Mouse (Mus musculus): ENCODE measurements around the gene Tbr1. TPM values are rescaled to one million over a fixed set of nuclear protein-coding genes. Genes with fewer than 3 reads are reported as not detected.

Tbr1 gene
- 100 to 1,000 TPM; 110 to 113 TPM for total RNA-seq (2021)
- long read RNA-seq, experiment 1, transcript Tbr1-201 (6 exons, 3,977 nt), result major isoform, 72 of 95 reads
- long read RNA-seq, experiment 1, partial matches to known transcripts, result 12 of 95 reads
- long read RNA-seq, experiment 1, other reads (novel, unspliced or antisense), result 9 of 95 reads
- long read RNA-seq, experiment 2, transcript Tbr1-201 (6 exons, 3,977 nt), result major isoform, 70 of 97 reads
- long read RNA-seq, experiment 2, partial matches to known transcripts, result 24 of 97 reads
- long read RNA-seq, experiment 2, other reads (novel, unspliced or antisense), result 2 of 97 reads

GRCm38 (mm10) chr2:61802656-61803251 is at the start of gene Tbr1:
TSS of gene Tbr1 (plus strand) at chr2:61802930.
- DNase-seq (ENCODE audit: low spot score in 2 of 2), result no peak
- intact Hi-C loops (cut with DNase I), result no loop called here

- no peak for DNase-seq (ENCODE audit: low spot score in 2 of 2)
- intact Hi-C loops (cut with DNase I), result no loop called here
Observed at GRCm38 (mm10) chr2:61754989-61755388, 47.7 kb upstream of the Tbr1 start.

- no peak for DNase-seq (ENCODE audit: low spot score in 2 of 2)
Observed at GRCm38 (mm10) chr2:61759234-61759855, 43.4 kb upstream of the Tbr1 start.

GRCm38 (mm10) chr2:61760044-61760443 is 42.7 kb upstream of the Tbr1 start:
- no peak for DNase-seq (ENCODE audit: low spot score in 2 of 2)
- intact Hi-C loops (cut with DNase I), result no loop called here

More at GRCm38 (mm10) chr2:61759234-61759855, 43.4 kb upstream of the Tbr1 start:
- intact Hi-C loops (cut with DNase I), result no loop called here

- intact Hi-C loops (cut with DNase I), result no loop called here
- no peak for DNase-seq (ENCODE audit: low spot score in 2 of 2)
Observed at GRCm38 (mm10) chr2:61764470-61765105, 38.1 kb upstream of the Tbr1 start.

GRCm38 (mm10) chr2:61765526-61765925 is 37.2 kb upstream of the Tbr1 start:
- no peak for DNase-seq (ENCODE audit: low spot score in 2 of 2)
- intact Hi-C loops (cut with DNase I), result no loop called here

- intact Hi-C loops (cut with DNase I), result no loop called here
- no peak for DNase-seq (ENCODE audit: low spot score in 2 of 2)
Observed at GRCm38 (mm10) chr2:61780794-61781193, 21.9 kb upstream of the Tbr1 start.

- no peak for DNase-seq (ENCODE audit: low spot score in 2 of 2)
- intact Hi-C loops (cut with DNase I), result no loop called here
Observed at GRCm38 (mm10) chr2:61794960-61795359, 7.8 kb upstream of the Tbr1 start.

GRCm38 (mm10) chr2:61798048-61798447 is 4.7 kb upstream of the Tbr1 start:
- intact Hi-C loops (cut with DNase I), result no loop called here
- no peak for DNase-seq (ENCODE audit: low spot score in 2 of 2)

GRCm38 (mm10) chr2:61803443-61804367 is 975 bp downstream of the Tbr1 start:
- intact Hi-C loops (cut with DNase I), result loop anchor here (2.0 kb wide), 1 partner anchor 149 kb away; no protein-coding TSS in a partner anchor
- peak in 1 of 2 experiments; percentile 37 for DNase-seq (ENCODE audit: low spot score in 2 of 2)

GRCm38 (mm10) chr2:61804382-61804840 is 1.7 kb downstream of the Tbr1 start:
- intact Hi-C loops (cut with DNase I), result loop anchor here (2.0 kb wide), 1 partner anchor 150 kb away; no protein-coding TSS in a partner anchor
- DNase-seq (ENCODE audit: low spot score in 2 of 2), result peak; percentile 70 to 82

- no peak for DNase-seq (ENCODE audit: low spot score in 2 of 2)
- intact Hi-C loops (cut with DNase I), result loop anchor here (2.0 to 5.0 kb wide), 2 partner anchors 93 to 150 kb away; partner anchors contain the start of gene Psmd14
Observed at GRCm38 (mm10) chr2:61804841-61805540, 2.3 kb downstream of the Tbr1 start.

- DNase-seq (ENCODE audit: low spot score in 2 of 2), result no peak
Observed at GRCm38 (mm10) chr2:61805541-61806345, 3.0 kb downstream of the Tbr1 start.

GRCm38 (mm10) chr2:61806346-61806825 is 3.7 kb downstream of the Tbr1 start:
- intact Hi-C loops (cut with DNase I), result loop anchor here (2.0 to 5.0 kb wide), 2 partner anchors 94 to 652 kb away; partner anchors contain the start of gene Psmd14
- DNase-seq (ENCODE audit: low spot score in 2 of 2), result no peak

More at GRCm38 (mm10) chr2:61805541-61806345, 3.0 kb downstream of the Tbr1 start:
- intact Hi-C loops (cut with DNase I), result loop anchor here (2.0 to 5.0 kb wide), 3 partner anchors 93 to 653 kb away; partner anchors contain the start of gene Psmd14

- no peak for DNase-seq (ENCODE audit: low spot score in 2 of 2)
- intact Hi-C loops (cut with DNase I), result loop anchor here (2.0 to 5.0 kb wide), 2 partner anchors 95 to 652 kb away; partner anchors contain the start of gene Psmd14
Observed at GRCm38 (mm10) chr2:61807151-61807550, 4.4 kb downstream of the Tbr1 start.

GRCm38 (mm10) chr2:61807781-61808180 is 5.1 kb downstream of the Tbr1 start:
- DNase-seq (ENCODE audit: low spot score in 2 of 2), result no peak
- intact Hi-C loops (cut with DNase I), result loop anchor here (2.0 to 5.0 kb wide), 2 partner anchors 95 to 651 kb away; partner anchors contain the start of gene Psmd14

GRCm38 (mm10) chr2:61808776-61809175 is 6.0 kb downstream of the Tbr1 start:
- no peak for DNase-seq (ENCODE audit: low spot score in 2 of 2)
- intact Hi-C loops (cut with DNase I), result loop anchor here (5.0 kb wide), 1 partner anchor 96 kb away; the partner anchor contains the start of gene Psmd14

Data from left cerebral cortex, postnatal 14 days (tissue).